In genomic region chr9:99390716-99391115, GRCm38 (mm10) we compare ENCODE assay signal across 20 mouse cellular contexts. TPM values are rescaled to one million over a fixed set of nuclear protein-coding genes. Genes with fewer than 3 reads are reported as not detected.
A peak's percentile ranks its signal among the peaks of the same experiment; 100 is the strongest.
DNase-seq lines count a peak whose midpoint lies in the region; ATAC-seq lines count a peak whose summit lies in the region.
"Had no signal": no experiment of that assay in that cellular context is flagged by ENCODE, and none has a peak within 500 bp of the region (broad histone marks: within the 10 kb centered on the region; RNA-seq: fewer than 3 reads in every experiment).

No protein-coding gene starts in this region.

- H3K4me1 ChIP-seq in liver, embryonic 11.5 days (replicated peaks; ENCODE audit: control insufficient read depth, insufficient read depth, low read length), result no peaks in the 10 kb centered on the region; the same call in 1 of the 2 replicates
- peaks cover 6% of the 10 kb centered on the region; the same call in 1 of the 2 replicates for H3K4me1 ChIP-seq in liver, embryonic 12.5 days
- peaks cover 5% of the 10 kb centered on the region for H3K4me1 ChIP-seq in liver, embryonic 13.5 days (replicated peaks)
- H3K4me1 ChIP-seq: heart, embryonic 15.5 days had no signal

- H3K9me3 ChIP-seq in liver, embryonic 11.5 days (ENCODE audit: control insufficient read depth, low read length), result no peaks in the 10 kb centered on the region
- no peaks in the 10 kb centered on the region for H3K9me3 ChIP-seq in liver, embryonic 12.5 days (replicated peaks)
- no peaks in the 10 kb centered on the region for H3K9me3 ChIP-seq in liver, embryonic 13.5 days (replicated peaks)
- H3K9me3 ChIP-seq: embryonic facial prominence, embryonic 10.5 days; forebrain, embryonic 10.5 days; heart, embryonic 15.5 days; hindbrain, embryonic 10.5 days had no signal

- H3K4me2 ChIP-seq in liver, embryonic 11.5 days, result no peak overlapping the region
- no peak overlapping the region for H3K4me2 ChIP-seq in liver, embryonic 12.5 days
- no peak overlapping the region for H3K4me2 ChIP-seq in liver, embryonic 13.5 days
- H3K4me2 ChIP-seq: heart, embryonic 11.5 days; heart, embryonic 15.5 days; hindbrain, embryonic 14.5 days had no signal

- no peak for ATAC-seq in liver, embryonic 11.5 days (replicated peaks; ENCODE audit: low FRiP score)
- ATAC-seq in liver, embryonic 12.5 days, result peak; percentile 8; the same call in 1 of the 2 replicates
- peak; percentile 46; the same call in 1 of the 2 replicates for ATAC-seq in liver, embryonic 13.5 days (ENCODE audit: low read depth)
- ATAC-seq: forebrain, embryonic 14.5 days had no signal

- WGBS in liver, embryonic 11.5 days, result 53% methylated on average over 2 of the region's 2 CpGs
- 57% methylated on average over 2 of the region's 2 CpGs for WGBS in liver, embryonic 12.5 days (ENCODE audit: insufficient replicate concordance)
- 41% methylated on average over 2 of the region's 2 CpGs for WGBS in liver, embryonic 13.5 days (ENCODE audit: insufficient replicate concordance)

- no peak overlapping the region for H3K9ac ChIP-seq in liver, embryonic 11.5 days (ENCODE audit: low read depth, low read length)
- H3K9ac ChIP-seq in liver, embryonic 12.5 days, result no peak overlapping the region
- no peak overlapping the region for H3K9ac ChIP-seq in liver, embryonic 13.5 days
- H3K9ac ChIP-seq: heart, embryonic 15.5 days; hindbrain, embryonic 14.5 days had no signal

- no peaks in the 10 kb centered on the region for H3K27me3 ChIP-seq in liver, embryonic 11.5 days (replicated peaks; ENCODE audit: control insufficient read depth, insufficient read depth, low read length)
- H3K27me3 ChIP-seq in liver, embryonic 12.5 days (replicated peaks), result peaks cover 11% of the 10 kb centered on the region; the same call in 1 of the 2 replicates
- H3K27me3 ChIP-seq in liver, embryonic 13.5 days, result no peaks in the 10 kb centered on the region; the same call in 1 of the 2 replicates
- H3K27me3 ChIP-seq: heart, embryonic 15.5 days had no signal

- no peaks in the 10 kb centered on the region for H3K36me3 ChIP-seq in liver, embryonic 11.5 days (ENCODE audit: control insufficient read depth, insufficient read depth, low read length)
- peaks cover 7% of the 10 kb centered on the region; the same call in 1 of the 2 replicates for H3K36me3 ChIP-seq in liver, embryonic 12.5 days
- 0 out of 2 replicates have a peak, but pooled peaks cover 8% of the 10 kb centered on the region for H3K36me3 ChIP-seq in liver, embryonic 13.5 days

- no peak overlapping the region for H3K4me3 ChIP-seq in liver, embryonic 11.5 days (ENCODE audit: low read depth, low read length)
- no peak overlapping the region for H3K4me3 ChIP-seq in liver, embryonic 12.5 days
- no peak overlapping the region for H3K4me3 ChIP-seq in liver, embryonic 13.5 days (replicated peaks)
- H3K4me3 ChIP-seq: embryonic facial prominence, embryonic 10.5 days; erythroblast, embryonic 14.5 days; forebrain, embryonic 10.5 days; heart, adult 2 months; heart, embryonic 15.5 days; hindbrain, embryonic 10.5 days had no signal

- H3K27ac ChIP-seq in liver, embryonic 11.5 days (ENCODE audit: low read depth, low read length), result peak overlapping the region; percentile 15; the same call in 1 of the 2 replicates
- peak overlapping the region; percentile 25; the same call in 1 of the 2 replicates for H3K27ac ChIP-seq in liver, embryonic 12.5 days
- H3K27ac ChIP-seq in liver, embryonic 13.5 days, result 0 out of 2 replicates have a peak overlapping the region, but pooled peaks have one; percentile 29
- H3K27ac ChIP-seq: embryonic facial prominence, embryonic 10.5 days; forebrain, embryonic 10.5 days; heart, adult 2 months; heart, embryonic 15.5 days; hindbrain, embryonic 10.5 days; hindbrain, embryonic 14.5 days had no signal

- no peak for DNase-seq in liver, embryonic 11.5 days (ENCODE audit: low spot score)
- no peak for DNase-seq in liver
- DNase-seq in liver, embryonic 13.5 days, result no peak
- peak; percentile 82 for DNase-seq in yolk sac, embryonic 10.5 days (ENCODE audit: low spot score)
- DNase-seq in heart, adult 11 months, result no peak
- DNase-seq: adrenal gland, adult 2 months; adrenal gland, postnatal 25 days; cerebellum, adult 2 months; cerebellum, postnatal 10 days; heart, adult 2 months; heart, postnatal 14 days had no signal

RNA-seq across cellular contexts. Expression of gene Esyt3, which starts 32.4 kb away (rescaled TPM):
- 0.08 and 0.10 TPM in 2 replicates for polyA plus RNA-seq in liver, embryonic 11.5 days (2014; fragmentation: Nextera tagmentation; extraction: Ambion mirVana)
- 0.04 and 0.08 TPM in 2 replicates for polyA plus RNA-seq in liver, embryonic 12.5 days (2016; fragmentation: Nextera tagmentation; extraction: Ambion mirVana)
- 0.03 and 0.14 TPM in 2 replicates for polyA plus RNA-seq in liver, embryonic 13.5 days (2015; fragmentation: Nextera tagmentation; extraction: Ambion mirVana)
- polyA plus RNA-seq: erythroblast, embryonic 14.5 days had no signal

RNA-seq across cellular contexts. Expression of gene Mras, which starts 46.5 kb away (rescaled TPM):
- polyA plus RNA-seq in liver, embryonic 11.5 days (2014; fragmentation: Nextera tagmentation; extraction: Ambion mirVana), result 4.8 and 5.5 TPM in 2 replicates
- polyA plus RNA-seq in liver, embryonic 12.5 days (2016; fragmentation: Nextera tagmentation; extraction: Ambion mirVana), result 3.1 and 5.2 TPM in 2 replicates
- polyA plus RNA-seq in liver, embryonic 13.5 days (2015; fragmentation: Nextera tagmentation; extraction: Ambion mirVana), result 3.2 and 5.5 TPM in 2 replicates
- polyA plus RNA-seq: erythroblast, embryonic 14.5 days had no signal
